Mouse (Mus musculus) liver, embryonic 15.5 days (tissue): Measurements from ENCODE around the gene Psph. TPM values are rescaled to one million over a fixed set of nuclear protein-coding genes. Genes with fewer than 3 reads are reported as not detected.
"Not testable (repeated sequence)": the region's sequence is repeated elsewhere in the genome, so short reads cannot be mapped to it uniquely, and the experiment has no call there.

Source experiments
- ATAC-seq: fragments of 200-750 bp; cut with Nextera tagmentation; 2 replicates; pipeline ENCODE4 v1.8.0; 2017; ENCODE audit warnings: moderate number of reproducible peaks, mild to moderate bottlenecking, moderate library complexity; ENCODE audit not compliant: insufficient read depth
- H3K27ac ChIP-seq: fragments of 300-500 bp; sonication (generic); replicated peaks from 2 replicates; pipeline ENCODE4 v1.5.1; 2015; ENCODE audit warnings: mild to moderate bottlenecking, inconsistent platforms
- H3K27me3 ChIP-seq: fragments of 300-500 bp; sonication (generic); 2 replicates; pipeline ENCODE4 v1.6.1; 2015; ENCODE audit warnings: mild to moderate bottlenecking, inconsistent platforms
- H3K36me3 ChIP-seq: fragments of 300-500 bp; sonication (generic); replicated peaks from 2 replicates; pipeline ENCODE4 v1.6.1; 2015; ENCODE audit warnings: moderate library complexity, mild to moderate bottlenecking, inconsistent platforms
- H3K4me1 ChIP-seq: fragments of 300-500 bp; sonication (generic); replicated peaks from 2 replicates; pipeline ENCODE4 v1.6.1; 2015; ENCODE audit warnings: inconsistent platforms
- H3K4me2 ChIP-seq: fragments of 300-500 bp; sonication (generic); 2 replicates; pipeline ENCODE4 v1.6.1; 2015; ENCODE audit warnings: moderate library complexity, mild to moderate bottlenecking, inconsistent platforms
- H3K4me3 ChIP-seq: fragments of 300-500 bp; sonication (generic); replicated peaks from 2 replicates; pipeline ENCODE4 v1.5.1; 2015; ENCODE audit warnings: mild to moderate bottlenecking, inconsistent platforms
- H3K9ac ChIP-seq: fragments of 300-500 bp; sonication (generic); 2 replicates; pipeline ENCODE4 v1.6.1; 2015; ENCODE audit warnings: moderate library complexity, mild to moderate bottlenecking, inconsistent platforms
- H3K9me3 ChIP-seq: fragments of 300-500 bp; sonication (generic); replicated peaks from 2 replicates; pipeline ENCODE4 v1.6.1; 2016; ENCODE audit warnings: inconsistent platforms
- WGBS: fragments of 180-500 bp; shearing (Covaris S2); methylation state at CpG from one replicate; pipeline ENCODE4 v1.1.7; 2015; ENCODE audit warnings: mixed read lengths; ENCODE audit not compliant: insufficient replicate concordance; 5-methylcytosine and 5-hydroxymethylcytosine counted together
- polyA plus RNA-seq: library from polyadenylated mRNA; unstranded; fragments of >200 nt; fragmentation: Nextera tagmentation; extraction: Ambion mirVana; gene quantifications from 2 replicates; pipeline ENCODE4 v1.2.1, GENCODE M21; 2015

Gene Psph
- polyA plus RNA-seq, 1 experiment from 2014 or later = 86.5 TPM

GRCm38 (mm10) chr5:129773330-129773729 lies 13.9 kb downstream of the Psph start:
- not testable (repeated sequence) for H3K4me3 ChIP-seq, H3K27me3 ChIP-seq, H3K4me2 ChIP-seq, H3K27ac ChIP-seq, H3K9ac ChIP-seq, ATAC-seq, H3K9me3 ChIP-seq
- WGBS = 68% methylated on average over 4 of the region's 4 CpGs
- Histone ChIP-seq H3K4me1 (peaks cover 20% of the 10 kb centered on the region), H3K36me3 (peaks cover 39% of the 10 kb centered on the region)

DNA sequence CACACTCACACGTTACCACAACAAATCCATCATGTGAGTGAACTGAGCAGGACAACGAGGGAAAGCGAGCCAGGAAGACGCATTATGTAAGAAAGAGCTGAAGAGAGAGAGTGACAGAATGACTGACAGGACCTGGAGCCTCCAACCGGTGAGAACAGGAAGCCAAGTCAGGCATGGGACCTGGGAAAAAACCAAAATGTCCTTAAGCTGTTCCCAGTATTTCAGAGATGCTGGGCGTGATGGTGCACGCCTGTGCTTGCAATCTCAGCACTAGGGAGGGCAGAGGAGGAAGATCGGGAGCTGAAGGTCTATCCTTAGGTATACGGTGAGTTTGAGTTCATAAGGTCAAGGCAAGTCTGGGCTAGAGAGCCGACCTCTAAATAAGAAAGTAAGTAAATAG lies 14.8 kb downstream of the Psph start:
- H3K9me3 ChIP-seq = no peaks in the 10 kb centered on the region
- ATAC-seq = no peak
- H3K36me3 ChIP-seq = peaks cover 48% of the 10 kb centered on the region
- H3K4me3 ChIP-seq = no peak overlapping the region
- H3K27ac ChIP-seq = no peak overlapping the region
- 73% methylated on average over 10 of the region's 10 CpGs for WGBS
- H3K4me2 ChIP-seq = no peak overlapping the region
- H3K27me3 ChIP-seq = no peaks in the 10 kb centered on the region
- H3K9ac ChIP-seq = no peak overlapping the region
- H3K4me1 ChIP-seq = peaks cover 15% of the 10 kb centered on the region

- no peak overlapping the region for H3K4me2 ChIP-seq
- H3K27ac ChIP-seq = no peak overlapping the region
- H3K27me3 ChIP-seq = no peaks in the 10 kb centered on the region
- H3K9me3 ChIP-seq = no peaks in the 10 kb centered on the region
- H3K4me3 ChIP-seq = no peak overlapping the region
- no peak overlapping the region for H3K9ac ChIP-seq
- peaks cover 44% of the 10 kb centered on the region for H3K36me3 ChIP-seq
- H3K4me1 ChIP-seq = peaks cover 6% of the 10 kb centered on the region; the same call in 1 of the 2 replicates
- 76% methylated on average over 23 of the region's 23 CpGs for WGBS
- ATAC-seq = 0 out of 2 replicates have a peak, but pooled peaks have one; percentile 9
These were observed 16.6 kb downstream of the Psph start for GRCm38 (mm10) chr5:129770443-129771355.

- ATAC-seq = no peak
- peaks cover 16% of the 10 kb centered on the region for H3K36me3 ChIP-seq
- H3K4me3 ChIP-seq = no peak overlapping the region
- no peaks in the 10 kb centered on the region for H3K9me3 ChIP-seq
- no peaks in the 10 kb centered on the region for H3K4me1 ChIP-seq
- H3K4me2 ChIP-seq = no peak overlapping the region
- no peak overlapping the region for H3K27ac ChIP-seq
- H3K9ac ChIP-seq = no peak overlapping the region
- WGBS = 73% methylated on average over 18 of the region's 18 CpGs
- no peaks in the 10 kb centered on the region for H3K27me3 ChIP-seq
These were observed 25.2 kb downstream of the Psph start for GRCm38 (mm10) chr5:129761865-129762540.

DNA sequence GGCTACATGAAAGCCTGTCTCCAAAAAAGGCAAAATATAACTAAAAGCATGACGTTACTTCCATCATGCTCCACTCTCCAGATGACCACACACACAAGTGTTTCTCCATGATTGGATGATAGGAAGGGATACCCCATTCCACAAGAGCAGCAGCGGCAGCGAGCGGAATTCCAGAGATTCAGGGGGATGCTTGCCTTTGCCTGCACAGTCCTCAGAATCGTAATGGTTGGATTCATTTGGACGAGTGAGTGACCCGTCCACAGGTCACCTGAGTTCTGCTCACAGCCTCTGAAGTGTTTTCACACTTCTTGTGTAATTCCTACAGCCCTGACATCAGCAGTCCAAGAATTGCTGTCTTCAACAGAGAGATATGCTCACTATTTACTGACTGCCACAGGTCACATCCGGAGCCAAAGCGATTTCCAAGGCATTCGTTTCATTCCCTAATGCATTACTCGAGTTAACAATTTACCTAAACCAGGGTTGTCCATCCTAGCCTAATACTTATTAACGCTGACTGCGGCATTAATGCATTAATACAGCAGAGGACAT lies 27.2 kb downstream of the Psph start:
- WGBS = 67% methylated on average over 13 of the region's 13 CpGs
- H3K4me2 ChIP-seq = no peak overlapping the region
- H3K4me3 ChIP-seq = no peak overlapping the region
- no peak overlapping the region for H3K27ac ChIP-seq
- H3K36me3 ChIP-seq = peaks cover 13% of the 10 kb centered on the region; the same call in 1 of the 2 replicates
- 0 out of 2 replicates have a peak, but pooled peaks have one; percentile 37 for ATAC-seq
- no peaks in the 10 kb centered on the region for H3K27me3 ChIP-seq
- H3K9ac ChIP-seq = no peak overlapping the region
- no peaks in the 10 kb centered on the region for H3K9me3 ChIP-seq
- no peaks in the 10 kb centered on the region for H3K4me1 ChIP-seq

- WGBS = 88% methylated on average over 20 of the region's 20 CpGs
- ATAC-seq = no peak
- H3K27me3 ChIP-seq = no peaks in the 10 kb centered on the region
These were observed 30.4 kb downstream of the Psph start for GRCm38 (mm10) chr5:129756886-129757285.

GRCm38 (mm10) chr5:129744050-129744449 lies 43.2 kb downstream of the Psph start:
- Histone ChIP-seq H3K9me3 (no peaks in the 10 kb centered on the region), H3K4me1 (peaks cover 32% of the 10 kb centered on the region), H3K4me2 (peak overlapping the region; percentile 44), H3K36me3 (peaks cover 33% of the 10 kb centered on the region), H3K27ac (peak overlapping the region; percentile 79), H3K4me3 (no peak overlapping the region), H3K27me3 (no peaks in the 10 kb centered on the region), H3K9ac (peak overlapping the region; percentile 15; the same call in 1 of the 2 replicates)
- ATAC-seq = peak; percentile 50
- 35% methylated on average over 6 of the region's 6 CpGs for WGBS

More at GRCm38 (mm10) chr5:129756886-129757285, 30.4 kb downstream of the Psph start:
- no peaks in the 10 kb centered on the region for H3K4me1 ChIP-seq
- H3K9me3 ChIP-seq = no peaks in the 10 kb centered on the region
- no peak overlapping the region for H3K4me2 ChIP-seq
- no peak overlapping the region for H3K27ac ChIP-seq
- H3K4me3 ChIP-seq = no peak overlapping the region
- H3K36me3 ChIP-seq = peaks cover 12% of the 10 kb centered on the region; the same call in 1 of the 2 replicates
- no peak overlapping the region for H3K9ac ChIP-seq

DNA sequence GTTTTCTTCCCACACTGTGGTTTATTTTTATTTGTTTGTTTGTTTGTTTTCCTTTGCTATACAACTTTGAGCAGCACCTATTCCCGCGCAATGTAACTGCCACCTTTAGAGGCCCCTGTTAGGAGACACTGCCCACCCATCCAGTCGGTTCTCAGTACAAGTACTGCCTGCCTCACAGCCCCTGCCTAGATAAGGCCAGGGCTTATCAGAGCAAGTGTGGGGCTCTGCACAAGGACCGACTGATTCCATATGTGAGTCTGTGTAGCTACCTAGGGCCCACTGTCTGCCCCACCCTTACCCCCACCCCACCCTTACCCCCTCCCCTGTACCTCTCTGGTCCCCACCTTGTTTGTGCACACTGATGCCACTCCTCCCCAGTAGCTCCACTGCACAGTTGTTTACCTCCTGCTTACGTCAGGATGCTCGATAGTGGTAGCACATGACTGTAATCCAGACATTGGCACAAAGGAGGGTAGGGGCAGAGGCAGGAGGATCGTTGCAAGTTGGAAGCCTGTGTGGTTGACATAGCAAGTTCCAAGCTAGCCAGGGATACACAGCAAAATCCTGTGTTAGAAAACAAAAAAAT lies 44.3 kb downstream of the Psph start:
- peaks cover 32% of the 10 kb centered on the region for H3K4me1 ChIP-seq
- no peaks in the 10 kb centered on the region for H3K9me3 ChIP-seq
- ATAC-seq = peak; percentile 95
- H3K4me2 ChIP-seq = peak overlapping the region; percentile 44
- peak overlapping the region; percentile 79 for H3K27ac ChIP-seq
- 19% methylated on average over 7 of the region's 7 CpGs for WGBS
- no peak overlapping the region for H3K4me3 ChIP-seq
- H3K27me3 ChIP-seq = no peaks in the 10 kb centered on the region
- peaks cover 28% of the 10 kb centered on the region for H3K36me3 ChIP-seq
- no peak overlapping the region for H3K9ac ChIP-seq

DNA sequence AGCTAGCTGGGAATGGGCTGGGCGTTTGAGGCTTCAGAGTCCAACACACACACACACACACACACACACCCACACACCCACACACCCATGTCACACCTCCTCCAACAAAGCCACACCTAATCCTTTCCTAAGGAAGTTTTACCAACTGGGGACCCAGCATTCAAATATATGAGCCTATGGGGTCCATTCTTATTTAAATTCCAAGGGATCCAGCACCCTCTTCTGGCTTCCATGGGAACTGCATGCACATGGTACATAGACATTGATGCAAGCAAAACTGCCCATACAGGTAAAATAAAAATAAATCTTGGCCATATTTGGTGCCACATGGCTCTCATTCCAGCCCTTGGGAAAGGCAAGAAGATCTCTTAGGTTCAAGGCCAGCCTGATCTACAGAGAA lies 46.3 kb downstream of the Psph start:
- no peak overlapping the region for H3K4me2 ChIP-seq
- H3K4me3 ChIP-seq = no peak overlapping the region
- H3K9me3 ChIP-seq = no peaks in the 10 kb centered on the region
- no peak overlapping the region for H3K27ac ChIP-seq
- ATAC-seq = no peak
- H3K9ac ChIP-seq = no peak overlapping the region
- peaks cover 17% of the 10 kb centered on the region; the same call in 1 of the 2 replicates for H3K36me3 ChIP-seq
- WGBS = 74% methylated on average over 1 of the region's 1 CpGs
- H3K27me3 ChIP-seq = no peaks in the 10 kb centered on the region
- peaks cover 32% of the 10 kb centered on the region for H3K4me1 ChIP-seq

GRCm38 (mm10) chr5:129731021-129731420 lies 56.2 kb downstream of the Psph start:
- Histone ChIP-seq H3K36me3 (no peaks in the 10 kb centered on the region), H3K27ac (peak overlapping the region; percentile 85), H3K27me3 (no peaks in the 10 kb centered on the region), H3K9me3 (no peaks in the 10 kb centered on the region), H3K4me2 (no peak overlapping the region), H3K9ac (peak overlapping the region; percentile 39; the same call in 1 of the 2 replicates), H3K4me1 (peaks cover 59% of the 10 kb centered on the region), H3K4me3 (no peak overlapping the region)
- ATAC-seq = no peak
- WGBS = 68% methylated on average over 5 of the region's 5 CpGs
